Mouse (Mus musculus): ENCODE data around the gene Npl. TPM values are rescaled to one million over a fixed set of nuclear protein-coding genes. Genes with fewer than 3 reads are reported as not detected.

Gene Npl
- polyA plus RNA-seq, 2 experiments, result 3.1 to 8.4 TPM

GRCm38 (mm10) chr1:153572271-153573043, 22.6 kb upstream of the Npl start:
- Histone ChIP-seq H3K27me3 (ENCODE audit: control insufficient read depth, insufficient read depth, low read length) (no peaks in the 10 kb centered on the region), H3K4me2 (ENCODE audit: low read depth) (no peak overlapping the region), H3K9me3 (ENCODE audit: control insufficient read depth, low read length) (no peaks in the 10 kb centered on the region), H3K36me3 (replicated peaks; ENCODE audit: control insufficient read depth, insufficient read depth, low read depth) (no peaks in the 10 kb centered on the region), H3K4me1 (replicated peaks; ENCODE audit: control insufficient read depth in 2 of 2, insufficient read depth in 2 of 2, low read length in 1 of 2) (no peaks in the 10 kb centered on the region), H3K9ac (replicated peaks) (no peak overlapping the region), H3K27ac (no peak overlapping the region), H3K4me3 (ENCODE audit: insufficient read depth in 1 of 2, low read depth in 2 of 2, low read length in 2 of 2) (no peak overlapping the region)
- 58% methylated on average over 4 of the region's 4 CpGs for WGBS (ENCODE audit: insufficient replicate concordance)
- TF ChIP-seq CTCF (IDR thresholded peaks at IDR 0.05; ENCODE audit: low read depth) (no peak), EP300 (IDR thresholded peaks at IDR 0.05; ENCODE audit: low read depth) (no peak)
- ATAC-seq (ENCODE audit: insufficient read depth) (no peak), DNase-seq (ENCODE audit: low read depth in 3 of 3, low spot score in 3 of 3) (no peak)

GRCm38 (mm10) chr1:153565701-153566100, 15.9 kb upstream of the Npl start:
- no peak for DNase-seq (ENCODE audit: low read depth in 3 of 3, low spot score in 3 of 3)
- Histone ChIP-seq H3K27ac (no peak overlapping the region), H3K36me3 (replicated peaks; ENCODE audit: control insufficient read depth, insufficient read depth, low read depth) (no peaks in the 10 kb centered on the region), H3K27me3 (ENCODE audit: control insufficient read depth, insufficient read depth, low read length) (no peaks in the 10 kb centered on the region), H3K4me3 (ENCODE audit: insufficient read depth in 1 of 2, low read depth in 2 of 2, low read length in 2 of 2) (no peak overlapping the region), H3K4me2 (ENCODE audit: low read depth) (no peak overlapping the region), H3K9ac (replicated peaks) (no peak overlapping the region), H3K9me3 (ENCODE audit: control insufficient read depth, low read length) (no peaks in the 10 kb centered on the region), H3K4me1 (replicated peaks; ENCODE audit: control insufficient read depth in 2 of 2, insufficient read depth in 2 of 2, low read length in 1 of 2) (no peaks in the 10 kb centered on the region)
- no peak for ATAC-seq (ENCODE audit: insufficient read depth)
- WGBS (ENCODE audit: insufficient replicate concordance), result 60% methylated on average over 8 of the region's 8 CpGs
- TF ChIP-seq EP300 (IDR thresholded peaks at IDR 0.05; ENCODE audit: low read depth), result no peak
- TF ChIP-seq CTCF (IDR thresholded peaks at IDR 0.05; ENCODE audit: low read depth), result no peak

- Histone ChIP-seq H3K9ac (replicated peaks) (no peak overlapping the region), H3K27me3 (ENCODE audit: control insufficient read depth, insufficient read depth, low read length) (no peaks in the 10 kb centered on the region), H3K27ac (no peak overlapping the region), H3K9me3 (ENCODE audit: control insufficient read depth, low read length) (no peaks in the 10 kb centered on the region), H3K4me1 (replicated peaks; ENCODE audit: control insufficient read depth in 2 of 2, insufficient read depth in 2 of 2, low read length in 1 of 2) (no peaks in the 10 kb centered on the region), H3K4me2 (ENCODE audit: low read depth) (no peak overlapping the region), H3K4me3 (ENCODE audit: insufficient read depth in 1 of 2, low read depth in 2 of 2, low read length in 2 of 2) (no peak overlapping the region), H3K36me3 (replicated peaks; ENCODE audit: control insufficient read depth, insufficient read depth, low read depth) (no peaks in the 10 kb centered on the region)
- no peak for TF ChIP-seq EP300 (IDR thresholded peaks at IDR 0.05; ENCODE audit: low read depth)
- TF ChIP-seq CTCF (IDR thresholded peaks at IDR 0.05; ENCODE audit: low read depth), result no peak
- 66% methylated on average over 7 of the region's 7 CpGs for WGBS (ENCODE audit: insufficient replicate concordance)
- DNase-seq (ENCODE audit: low read depth in 3 of 3, low spot score in 3 of 3) (no peak), ATAC-seq (ENCODE audit: insufficient read depth) (no peak)
Measured at GRCm38 (mm10) chr1:153564701-153565100, 14.9 kb upstream of the Npl start.

- Histone ChIP-seq H3K4me1 (replicated peaks; ENCODE audit: control insufficient read depth in 2 of 2, insufficient read depth in 2 of 2, low read length in 1 of 2) (no peaks in the 10 kb centered on the region), H3K27ac (no peak overlapping the region), H3K9ac (replicated peaks) (no peak overlapping the region), H3K4me3 (ENCODE audit: insufficient read depth in 1 of 2, low read depth in 2 of 2, low read length in 2 of 2) (no peak overlapping the region), H3K27me3 (ENCODE audit: control insufficient read depth, insufficient read depth, low read length) (no peaks in the 10 kb centered on the region), H3K9me3 (ENCODE audit: control insufficient read depth, low read length) (no peaks in the 10 kb centered on the region), H3K36me3 (replicated peaks; ENCODE audit: control insufficient read depth, insufficient read depth, low read depth) (no peaks in the 10 kb centered on the region), H3K4me2 (ENCODE audit: low read depth) (no peak overlapping the region)
- no peak for TF ChIP-seq EP300 (IDR thresholded peaks at IDR 0.05; ENCODE audit: low read depth)
- peak; percentile 26; the same call in 1 of the 2 replicates for TF ChIP-seq CTCF (IDR thresholded peaks at IDR 0.05; ENCODE audit: low read depth)
- DNase-seq (ENCODE audit: low read depth in 3 of 3, low spot score in 3 of 3) (no peak), ATAC-seq (ENCODE audit: insufficient read depth) (no peak)
- 34% methylated on average over 2 of the region's 2 CpGs for WGBS (ENCODE audit: insufficient replicate concordance)
Measured at GRCm38 (mm10) chr1:153563675-153564074, 13.8 kb upstream of the Npl start.

GRCm38 (mm10) chr1:153560805-153561204, 11.0 kb upstream of the Npl start:
- WGBS (ENCODE audit: insufficient replicate concordance), result 55% methylated on average over 6 of the region's 6 CpGs
- no peak overlapping the region for H3K9ac ChIP-seq (replicated peaks)
- no peak overlapping the region for H3K27ac ChIP-seq
- H3K27me3 ChIP-seq (ENCODE audit: control insufficient read depth, insufficient read depth, low read length), result no peaks in the 10 kb centered on the region
- DNase-seq (ENCODE audit: low read depth in 3 of 3, low spot score in 3 of 3) (no peak), ATAC-seq (ENCODE audit: insufficient read depth) (no peak)
- H3K4me3 ChIP-seq (ENCODE audit: insufficient read depth in 1 of 2, low read depth in 2 of 2, low read length in 2 of 2), result no peak overlapping the region
- H3K9me3 ChIP-seq (ENCODE audit: control insufficient read depth, low read length), result no peaks in the 10 kb centered on the region
- no peaks in the 10 kb centered on the region for H3K4me1 ChIP-seq (replicated peaks; ENCODE audit: control insufficient read depth in 2 of 2, insufficient read depth in 2 of 2, low read length in 1 of 2)
- TF ChIP-seq EP300 (IDR thresholded peaks at IDR 0.05; ENCODE audit: low read depth) (no peak), CTCF (IDR thresholded peaks at IDR 0.05; ENCODE audit: low read depth) (no peak)
- H3K36me3 ChIP-seq (replicated peaks; ENCODE audit: control insufficient read depth, insufficient read depth, low read depth), result no peaks in the 10 kb centered on the region
- no peak overlapping the region for H3K4me2 ChIP-seq (ENCODE audit: low read depth)
